Mouse (Mus musculus) cerebellum, adult 18-20 months (tissue): ENCODE results near the gene Shq1.
A peak's percentile ranks its signal among the peaks of the same experiment; 100 is the strongest.

Experiments used
- DNase-seq, 2 experiments: peaks; one replicate each; pipeline ENCODE4 v3.0.0; 2021

Gene Shq1

GRCm38 (mm10) chr6:100670880-100671344 lies at the start of gene Shq1:
Gene Shq1, minus strand, starts transcription at chr6:100671157.
- DNase-seq: peak; percentile 87 to 91

- DNase-seq: no peak
Observed at GRCm38 (mm10) chr6:100720098-100720501, 49.1 kb upstream of the Shq1 start.

GRCm38 (mm10) chr6:100716817-100717216 lies 45.9 kb upstream of the Shq1 start:
- DNase-seq: no peak

GRCm38 (mm10) chr6:100716152-100716551 lies 45.2 kb upstream of the Shq1 start:
- no peak for DNase-seq

GRCm38 (mm10) chr6:100715296-100715828 lies 44.4 kb upstream of the Shq1 start:
- no peak for DNase-seq

- no peak for DNase-seq
Observed at GRCm38 (mm10) chr6:100710866-100711265, 39.9 kb upstream of the Shq1 start.

GRCm38 (mm10) chr6:100710170-100710569 lies 39.2 kb upstream of the Shq1 start:
- no peak for DNase-seq

- DNase-seq: no peak
Observed at GRCm38 (mm10) chr6:100709483-100709882, 38.5 kb upstream of the Shq1 start.

- DNase-seq: no peak
Observed at GRCm38 (mm10) chr6:100708996-100709395, 38.0 kb upstream of the Shq1 start.

- DNase-seq: no peak
Observed at GRCm38 (mm10) chr6:100708248-100708647, 37.3 kb upstream of the Shq1 start.

- no peak for DNase-seq
Observed at GRCm38 (mm10) chr6:100707557-100707956, 36.6 kb upstream of the Shq1 start.

- DNase-seq: no peak
Observed at GRCm38 (mm10) chr6:100706861-100707260, 35.9 kb upstream of the Shq1 start.

- DNase-seq: no peak
Observed at GRCm38 (mm10) chr6:100705366-100705811, 34.4 kb upstream of the Shq1 start.

- no peak for DNase-seq
Observed at GRCm38 (mm10) chr6:100704574-100705365, 33.8 kb upstream of the Shq1 start, which contains the start of gene Gxylt2. Gene Gxylt2, plus strand, starts transcription at chr6:100704734.

GRCm38 (mm10) chr6:100704197-100704573 lies 33.2 kb upstream of the Shq1 start:
- DNase-seq: no peak

GRCm38 (mm10) chr6:100700774-100701173 lies 29.8 kb upstream of the Shq1 start:
- peak in 1 of 2 experiments; percentile 11 for DNase-seq

GRCm38 (mm10) chr6:100699986-100700385 lies 29.0 kb upstream of the Shq1 start:
- no peak for DNase-seq

- no peak for DNase-seq
Observed at GRCm38 (mm10) chr6:100686341-100686740, 15.4 kb upstream of the Shq1 start.

GRCm38 (mm10) chr6:100678636-100679035 lies 7.7 kb upstream of the Shq1 start:
- no peak for DNase-seq

GRCm38 (mm10) chr6:100676461-100676860 lies 5.5 kb upstream of the Shq1 start:
- no peak for DNase-seq

GRCm38 (mm10) chr6:100674974-100675373 lies 4.0 kb upstream of the Shq1 start:
- DNase-seq: no peak

GRCm38 (mm10) chr6:100671401-100671800 lies 444 bp upstream of the Shq1 start:
- DNase-seq: no peak

- DNase-seq: peak; percentile 66 to 73
Observed at GRCm38 (mm10) chr6:100670370-100670841, 551 bp downstream of the Shq1 start.

- DNase-seq: no peak
Observed at GRCm38 (mm10) chr6:100668858-100669257, 2.1 kb downstream of the Shq1 start.
